Mouse (Mus musculus): ENCODE results near the gene Stk4. TPM values are rescaled to one million over a fixed set of nuclear protein-coding genes. Genes with fewer than 3 reads are reported as not detected.

Stk4 gene
- total and polyA plus RNA-seq, 3 experiments = 51.4 to 77.5 (median 64.4) TPM

GRCm38 (mm10) chr2:164119503-164119902 lies 49.4 kb downstream of the Stk4 start:
- Histone ChIP-seq H3K79me2 (replicated peaks; ENCODE audit: control insufficient read depth, extremely low read depth, insufficient read depth, poor library complexity, severe bottlenecking) (no peaks in the 10 kb centered on the region), H3K9me3 (replicated peaks; ENCODE audit: low read length) (no peaks in the 10 kb centered on the region), H3K27me3 (replicated peaks) (no peaks in the 10 kb centered on the region), H3K9ac (ENCODE audit: insufficient read depth, low read depth) (no peak overlapping the region), H3K4me1 (ENCODE audit: control insufficient read depth in 1 of 2, insufficient read depth in 2 of 2) (peaks cover 4 to 30% of the 10 kb centered on the region in 2 experiments), H3K27ac (ENCODE audit: insufficient read depth, low read depth) (no peak overlapping the region), H3K4me3 (replicated peaks in 1 of 3; ENCODE audit: low read depth in 2 of 3, low read length in 2 of 3, poor library complexity in 1 of 3) (no peak overlapping the region), H3K4me2 (ENCODE audit: insufficient read depth, low read depth, poor library complexity, severe bottlenecking) (no peak overlapping the region), H3K36me3 (replicated peaks in 1 of 2; ENCODE audit: control insufficient read depth in 1 of 2, insufficient read depth in 1 of 2, low read length in 1 of 2) (peaks cover 61 to 71% of the 10 kb centered on the region in 2 experiments)
- DNase-seq (ENCODE audit: extremely low read depth) = no peak
- in situ Hi-C loops (cut with MboI; ENCODE audit: low pct_ligation_motif_present, low pct_unique_long_range_greater_than_20kb, low sequenced_read_pairs) = loop anchor here (5.0 kb wide), 1 partner anchor 228 kb away; no protein-coding TSS in a partner anchor
- TF ChIP-seq POLR2A (IDR thresholded peaks at IDR 0.05; ENCODE audit: low read depth, low read length) (no peak), ZMIZ1 (IDR thresholded peaks at IDR 0.05; ENCODE audit: low read depth, low read length) (no peak), HCFC1 (IDR thresholded peaks at IDR 0.05; ENCODE audit: low read depth, low read length) (no peak), TBP (conservative IDR thresholded peaks at IDR 0.05; ENCODE audit: low read depth, low read length) (no peak), MEF2A (IDR thresholded peaks at IDR 0.05; ENCODE audit: borderline replicate concordance, low read depth, low read length) (no peak), MAZ (IDR thresholded peaks at IDR 0.05; ENCODE audit: low read depth, low read length) (no peak), UBTF (IDR thresholded peaks at IDR 0.05; ENCODE audit: low read depth, low read length) (no peak), MAFK (IDR thresholded peaks at IDR 0.05; ENCODE audit: insufficient replicate concordance, low read length) (no peak), RAD21 (IDR thresholded peaks at IDR 0.05; ENCODE audit: low read depth, low read length) (no peak), USF1 (IDR thresholded peaks at IDR 0.05; ENCODE audit: low read depth, low read length) (no peak), TCF12 (IDR thresholded peaks at IDR 0.05; ENCODE audit: low read depth, low read length) (no peak), MYC (IDR thresholded peaks at IDR 0.05; ENCODE audit: low read depth, low read length) (no peak), ETS1 (conservative IDR thresholded peaks at IDR 0.05; ENCODE audit: low read depth, low read length) (no peak), CHD2 (IDR thresholded peaks at IDR 0.05; ENCODE audit: low read length) (no peak), JUN (IDR thresholded peaks at IDR 0.05; ENCODE audit: insufficient read depth, low read depth, low read length) (no peak), SIN3A (IDR thresholded peaks at IDR 0.05; ENCODE audit: low read length) (no peak), GABPA (IDR thresholded peaks at IDR 0.05; ENCODE audit: insufficient replicate concordance, low read depth, low read length) (no peak), SMC3 (IDR thresholded peaks at IDR 0.05; ENCODE audit: low read depth, low read length) (no peak), CHD1 (IDR thresholded peaks at IDR 0.05; ENCODE audit: low read depth, low read length) (no peak)
- dilution Hi-C loops (cut with MboI; ENCODE audit: extremely low pct_ligation_motif_present, extremely low pct_unique_long_range_greater_than_20kb, low sequenced_read_pairs) = no loop called here

GRCm38 (mm10) chr2:164123169-164123766 lies 53.1 kb downstream of the Stk4 start:
- H3K4me2 ChIP-seq (ENCODE audit: insufficient read depth, low read depth, poor library complexity, severe bottlenecking) = peak overlapping the region; percentile 53; the same call in 1 of the 2 replicates
- H3K79me2 ChIP-seq (replicated peaks; ENCODE audit: control insufficient read depth, extremely low read depth, insufficient read depth, poor library complexity, severe bottlenecking) = no peaks in the 10 kb centered on the region; the same call in none of the 2 replicates
- no peak for TF ChIP-seq HCFC1 (IDR thresholded peaks at IDR 0.05; ENCODE audit: low read depth, low read length)
- TF ChIP-seq MAFK (IDR thresholded peaks at IDR 0.05; ENCODE audit: insufficient replicate concordance, low read length) = no peak
- no peak for TF ChIP-seq USF1 (IDR thresholded peaks at IDR 0.05; ENCODE audit: low read depth, low read length)
- no peak for TF ChIP-seq POLR2A (IDR thresholded peaks at IDR 0.05; ENCODE audit: low read depth, low read length)
- TF ChIP-seq BHLHE40 (IDR thresholded peaks at IDR 0.05; ENCODE audit: low read depth, low read length) = no peak
- 0 out of 2 replicates have a peak, but pooled peaks have one; percentile 60 for TF ChIP-seq CHD1 (IDR thresholded peaks at IDR 0.05; ENCODE audit: low read depth, low read length)
- peak; percentile 55 for TF ChIP-seq RAD21 (IDR thresholded peaks at IDR 0.05; ENCODE audit: low read depth, low read length)
- no peak for TF ChIP-seq MAX (IDR thresholded peaks at IDR 0.05; ENCODE audit: low read length)
- no peak for TF ChIP-seq IRF4 (IDR thresholded peaks at IDR 0.05; ENCODE audit: low read depth, low read length)
- peak; percentile 47 for TF ChIP-seq SMC3 (IDR thresholded peaks at IDR 0.05; ENCODE audit: low read depth, low read length)
- TF ChIP-seq JUN (IDR thresholded peaks at IDR 0.05; ENCODE audit: insufficient read depth, low read depth, low read length) = no peak
- TF ChIP-seq EP300 (IDR thresholded peaks at IDR 0.05; ENCODE audit: low read length) = no peak
- 0 out of 2 replicates have a peak, but pooled peaks have one; percentile 16 for TF ChIP-seq MYC (IDR thresholded peaks at IDR 0.05; ENCODE audit: low read depth, low read length)
- no peak for TF ChIP-seq E2F4 (IDR thresholded peaks at IDR 0.05; ENCODE audit: insufficient replicate concordance, low read depth, low read length)
- TF ChIP-seq KAT2A (IDR thresholded peaks at IDR 0.05; ENCODE audit: insufficient replicate concordance, low read length) = no peak
- TF ChIP-seq SIN3A (IDR thresholded peaks at IDR 0.05; ENCODE audit: low read length) = no peak
- no peak for TF ChIP-seq JUND (conservative IDR thresholded peaks at IDR 0.05; ENCODE audit: low read depth, low read length)
- TF ChIP-seq CTCF (conservative IDR thresholded peaks at IDR 0.05 in 1 of 2, IDR thresholded peaks at IDR 0.05 in 1 of 2; ENCODE audit: low read depth in 2 of 2, low read length in 2 of 2) = peak; percentile 9 to 57; a peak in 2 of 4 replicates
- TF ChIP-seq ETS1 (conservative IDR thresholded peaks at IDR 0.05; ENCODE audit: low read depth, low read length) = 0 out of 2 replicates have a peak, but pooled peaks have one; percentile 13
- H3K36me3 ChIP-seq (replicated peaks in 1 of 2; ENCODE audit: control insufficient read depth in 1 of 2, insufficient read depth in 1 of 2, low read length in 1 of 2) = peaks cover 54 to 70% of the 10 kb centered on the region in 2 experiments
- peaks cover 14 to 60% of the 10 kb centered on the region in 2 experiments for H3K4me1 ChIP-seq (ENCODE audit: control insufficient read depth in 1 of 2, insufficient read depth in 2 of 2)
- no peak overlapping the region; the same call in 1 of the 2 replicates for H3K9ac ChIP-seq (ENCODE audit: insufficient read depth, low read depth)
- peak; percentile 56 for DNase-seq (ENCODE audit: extremely low read depth)
- H3K27ac ChIP-seq (ENCODE audit: insufficient read depth, low read depth) = peak overlapping the region; percentile 75
- dilution Hi-C loops (cut with MboI; ENCODE audit: extremely low pct_ligation_motif_present, extremely low pct_unique_long_range_greater_than_20kb, low sequenced_read_pairs) (no loop called here), in situ Hi-C loops (cut with MboI; ENCODE audit: low pct_ligation_motif_present, low pct_unique_long_range_greater_than_20kb, low sequenced_read_pairs) (no loop called here)
- H3K9me3 ChIP-seq (replicated peaks; ENCODE audit: low read length) = no peaks in the 10 kb centered on the region
- H3K4me3 ChIP-seq (replicated peaks in 1 of 3; ENCODE audit: low read depth in 2 of 3, low read length in 2 of 3, poor library complexity in 1 of 3) = no peak overlapping the region
- no peaks in the 10 kb centered on the region for H3K27me3 ChIP-seq (replicated peaks)
